Mouse (Mus musculus) intestine, postnatal 0 days (tissue): ENCODE measurements around the gene Vmn1r225. TPM values are rescaled to one million over a fixed set of nuclear protein-coding genes. Genes with fewer than 3 reads are reported as not detected.
"Not testable (repeated sequence)": the region's sequence is repeated elsewhere in the genome, so short reads cannot be mapped to it uniquely, and the experiment has no call there.

Experiments used
- ATAC-seq: fragments of 200-750 bp; cut with Nextera tagmentation; 2 replicates; pipeline ENCODE4 v1.8.0; 2017; ENCODE audit warnings: mild to moderate bottlenecking, moderate TSS enrichment, moderate library complexity
- H3K27ac ChIP-seq: fragments of 300-500 bp; sonication (generic); 2 replicates; pipeline ENCODE4 v1.5.1; 2014; ENCODE audit warnings: mild to moderate bottlenecking, low read depth, low read length, moderate library complexity
- H3K27me3 ChIP-seq: fragments of 300-500 bp; sonication (generic); replicated peaks from 2 replicates; pipeline ENCODE4 v1.6.1; 2014; ENCODE audit warnings: low read length, mixed read lengths; ENCODE audit not compliant: control insufficient read depth, insufficient read depth
- H3K36me3 ChIP-seq: fragments of 300-500 bp; sonication (generic); 2 replicates; pipeline ENCODE4 v1.6.1; 2014; ENCODE audit warnings: mild to moderate bottlenecking, moderate library complexity; ENCODE audit not compliant: control insufficient read depth, insufficient read depth
- H3K4me1 ChIP-seq: fragments of 300-500 bp; sonication (generic); replicated peaks from 2 replicates; pipeline ENCODE4 v1.6.1; 2014; ENCODE audit warnings: antibody characterized with exemption, low read length, mixed read lengths; ENCODE audit not compliant: control insufficient read depth, insufficient read depth
- H3K4me2 ChIP-seq: fragments of 300-500 bp; sonication (generic); replicated peaks from 2 replicates; pipeline ENCODE4 v1.6.1; 2014; ENCODE audit warnings: low read depth, mild to moderate bottlenecking, moderate library complexity
- H3K4me3 ChIP-seq: fragments of 300-500 bp; sonication (generic); 2 replicates; pipeline ENCODE4 v1.5.1; 2014; ENCODE audit warnings: low read depth, low read length
- H3K9ac ChIP-seq: fragments of 300-500 bp; sonication (generic); 2 replicates; pipeline ENCODE4 v1.6.1; 2014; ENCODE audit warnings: mild to moderate bottlenecking, low read depth, low read length
- H3K9me3 ChIP-seq: fragments of 300-500 bp; sonication (generic); 2 replicates; pipeline ENCODE4 v1.6.1; 2016; ENCODE audit warnings: mixed run types; ENCODE audit not compliant: control insufficient read depth
- CTCF ChIP-seq: sonication (generic); IDR thresholded peaks from 2 replicates; pipeline ENCODE4 v1.5.1; 2016; ENCODE audit warnings: low read depth, mild to moderate bottlenecking, control low read depth, antibody characterized with exemption, moderate library complexity
- WGBS: fragments of 180-500 bp; shearing (Covaris S2); extraction: QIAGEN DNeasy Blood & Tissue Kit; methylation state at CpG from one replicate; pipeline ENCODE4 v1.1.7; 2014; 5-methylcytosine and 5-hydroxymethylcytosine counted together
- polyA plus RNA-seq: library from polyadenylated mRNA; unstranded; fragments of >200 nt; fragmentation: Nextera tagmentation; extraction: Ambion mirVana; gene quantifications from 2 replicates; pipeline ENCODE4 v1.2.1, GENCODE M21; 2015

Vmn1r225 gene
- not detected in 2 replicates for polyA plus RNA-seq

DNA sequence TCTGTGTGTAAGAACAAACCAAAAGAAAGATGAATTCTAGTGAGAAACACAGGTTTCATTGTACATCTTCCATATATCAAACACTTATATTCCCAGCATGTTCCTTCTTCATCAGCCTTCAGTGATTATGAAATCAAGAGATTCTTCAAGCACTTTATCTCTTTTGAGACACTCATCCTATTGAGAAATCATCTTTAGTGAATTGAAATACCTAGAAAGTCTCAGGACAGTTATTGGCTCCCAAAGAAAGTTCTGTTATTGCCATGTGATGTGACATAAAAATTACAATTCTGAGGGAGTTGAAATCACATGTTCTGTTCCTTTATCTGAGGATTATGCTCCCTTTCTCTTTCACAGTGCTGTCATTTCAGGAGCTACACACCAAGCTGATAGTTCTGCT is at the start of gene Vmn1r225:
Vmn1r225 (plus strand) TSS at position 301 of the 400 bp plus-strand sequence.
- Histone ChIP-seq H3K27me3 (no peaks in the 10 kb centered on the region), H3K4me2 (no peak within 1 kb of the TSS), H3K27ac (no peak within 1 kb of the TSS), H3K4me1 (no peaks in the 10 kb centered on the region), H3K9ac (no peak within 1 kb of the TSS), H3K9me3 (no peaks in the 10 kb centered on the region), H3K4me3 (no peak within 1 kb of the TSS), H3K36me3 (no peaks in the 10 kb centered on the region)
- no peak for ATAC-seq
- no peak for TF ChIP-seq CTCF

GRCm38 (mm10) chr17:20473311-20473710 is 24.6 kb upstream of the Vmn1r225 start:
- H3K9ac ChIP-seq, result no peak overlapping the region
- no peak overlapping the region for H3K4me2 ChIP-seq
- TF ChIP-seq CTCF, result no peak
- WGBS, result 65% methylated on average over 3 of the region's 3 CpGs
- H3K27me3 ChIP-seq, result no peaks in the 10 kb centered on the region
- no peaks in the 10 kb centered on the region for H3K4me1 ChIP-seq
- H3K9me3 ChIP-seq, result no peaks in the 10 kb centered on the region
- no peak overlapping the region for H3K4me3 ChIP-seq
- H3K36me3 ChIP-seq, result no peaks in the 10 kb centered on the region
- ATAC-seq, result no peak
- H3K27ac ChIP-seq, result no peak overlapping the region

GRCm38 (mm10) chr17:20481231-20481630 is 16.7 kb upstream of the Vmn1r225 start, which contains the start of gene Vmn2r108:
TSS of gene Vmn2r108 (minus strand) at chr17:20481331.
- no peak for TF ChIP-seq CTCF
- Histone ChIP-seq H3K9me3 (no peaks in the 10 kb centered on the region), H3K27ac (no peak within 1 kb of the TSS), H3K9ac (no peak within 1 kb of the TSS), H3K4me2 (no peak within 1 kb of the TSS), H3K4me3 (no peak within 1 kb of the TSS), H3K4me1 (no peaks in the 10 kb centered on the region), H3K36me3 (no peaks in the 10 kb centered on the region), H3K27me3 (no peaks in the 10 kb centered on the region)
- ATAC-seq, result no peak

- H3K27me3 ChIP-seq, H3K4me3 ChIP-seq, H3K36me3 ChIP-seq, ATAC-seq, H3K9me3 ChIP-seq, H3K9ac ChIP-seq, H3K27ac ChIP-seq, H3K4me1 ChIP-seq, H3K4me2 ChIP-seq: not testable (repeated sequence)
Observed at GRCm38 (mm10) chr17:20508247-20508646, 10.3 kb downstream of the Vmn1r225 start.

Other genes starting within 250 kb of the Vmn1r225 start
- not detected in 2 replicates for gene Vmn2r106, start 212.6 kb upstream of the Vmn1r225 start, polyA plus RNA-seq
- not detected in 2 replicates for gene Vmn2r107, start 152.9 kb upstream of the Vmn1r225 start, polyA plus RNA-seq
- not detected in 2 replicates for gene Vmn1r224, start 84.0 kb upstream of the Vmn1r225 start, polyA plus RNA-seq
- not detected in 2 replicates for gene Vmn2r108, start 16.8 kb upstream of the Vmn1r225 start, polyA plus RNA-seq
- gene Vmn2r109, start 66.6 kb downstream of the Vmn1r225 start, polyA plus RNA-seq, result not detected in 2 replicates
- not detected in 2 replicates for gene Vmn2r110, start 98.3 kb downstream of the Vmn1r225 start, polyA plus RNA-seq
- not detected in 2 replicates for gene Fpr-rs3, start 126.7 kb downstream of the Vmn1r225 start, polyA plus RNA-seq
- not detected in 2 replicates for gene Vmn1r226, start 184.7 kb downstream of the Vmn1r225 start, polyA plus RNA-seq
- not detected in 2 replicates for gene Vmn1r227, start 231.7 kb downstream of the Vmn1r225 start, polyA plus RNA-seq